Comparison of ENCODE assay signal across 29 mouse cellular contexts in the genomic region with DNA sequence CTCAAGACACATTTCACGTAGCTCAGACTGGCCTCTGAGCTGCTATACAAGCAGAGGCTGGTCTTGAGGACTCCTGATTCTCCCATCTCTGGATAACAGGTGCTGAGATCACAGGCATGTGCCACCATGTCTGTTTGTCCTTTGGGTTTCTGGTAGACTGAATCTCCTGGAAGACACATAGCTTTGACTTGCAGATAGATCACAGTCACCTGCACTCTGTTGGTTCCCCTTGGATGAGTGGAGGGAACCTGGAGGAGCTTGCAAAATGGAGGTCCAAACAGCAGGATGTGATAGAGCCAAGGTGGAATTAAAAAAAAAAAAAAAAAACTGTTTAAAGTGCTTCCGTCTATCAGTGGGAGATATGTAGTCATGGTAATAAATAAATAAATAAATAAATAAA. TPM values are rescaled to one million over a fixed set of nuclear protein-coding genes. Genes with fewer than 3 reads are reported as not detected.
A peak's percentile ranks its signal among the peaks of the same experiment; 100 is the strongest.
DNase-seq lines count a peak whose midpoint lies in the region; ATAC-seq and TF ChIP-seq lines count a peak whose summit lies in the region.
"Had no signal": no experiment of that assay in that cellular context is flagged by ENCODE, and none has a peak within 500 bp of the region (broad histone marks: within the 10 kb centered on the region; RNA-seq: fewer than 3 reads in every experiment).

No protein-coding gene starts in this region.

- H3K9ac ChIP-seq in midbrain, embryonic 11.5 days (ENCODE audit: low read length), result no peak overlapping the region
- H3K9ac ChIP-seq in midbrain, embryonic 14.5 days (replicated peaks; ENCODE audit: low read length), result no peak overlapping the region
- peak overlapping the region; percentile 67 for H3K9ac ChIP-seq in liver, embryonic 13.5 days
- no peak overlapping the region for H3K9ac ChIP-seq in hindbrain, postnatal 0 days (replicated peaks; ENCODE audit: low read length)
- H3K9ac ChIP-seq: embryonic facial prominence, embryonic 13.5 days; hindbrain, embryonic 14.5 days; midbrain, embryonic 12.5 days had no signal

- WGBS in midbrain, embryonic 11.5 days, result 81% methylated on average over 2 of the region's 2 CpGs
- 82% methylated on average over 2 of the region's 2 CpGs for WGBS in midbrain, embryonic 14.5 days
- WGBS in bone marrow, adult 2 months, result 62% methylated on average over 2 of the region's 2 CpGs
- 41% methylated on average over 2 of the region's 2 CpGs for WGBS in liver, embryonic 13.5 days (ENCODE audit: insufficient replicate concordance)
- WGBS in hindbrain, postnatal 0 days, result 85% methylated on average over 2 of the region's 2 CpGs
- 91% methylated on average over 2 of the region's 2 CpGs for WGBS in limb, embryonic 10.5 days

- peak; percentile 77 for DNase-seq in midbrain, embryonic 11.5 days (ENCODE audit: low spot score, missing footprints)
- DNase-seq in midbrain, embryonic 14.5 days, result no peak
- DNase-seq in liver, embryonic 13.5 days, result peak; percentile 41
- DNase-seq in hindbrain, postnatal 0 days (ENCODE audit: low spot score), result no peak
- DNase-seq in limb, embryonic 10.5 days (ENCODE audit: low spot score), result no peak
- DNase-seq in gastrocnemius, postnatal 36 days, result no peak
- DNase-seq: adrenal gland, postnatal 25 days; cerebellum, adult 11-12 months; cerebellum, postnatal 14 days; gastrocnemius, adult 2 months; heart, postnatal 4 days; kidney, adult 2 months; kidney, postnatal 10 days; lung, adult 18-20 months; lung, postnatal 10 days had no signal

- no peaks in the 10 kb centered on the region for H3K4me1 ChIP-seq in midbrain, embryonic 11.5 days (ENCODE audit: control insufficient read depth, insufficient read depth, low read length)
- peaks cover 7% of the 10 kb centered on the region; the same call in 1 of the 2 replicates for H3K4me1 ChIP-seq in midbrain, embryonic 14.5 days (ENCODE audit: control insufficient read depth, insufficient read depth, low read length)
- peaks cover 3% of the 10 kb centered on the region; the same call in 1 of the 2 replicates for H3K4me1 ChIP-seq in bone marrow, adult 2 months (ENCODE audit: control insufficient read depth, insufficient read depth, low read length)
- H3K4me1 ChIP-seq in liver, embryonic 13.5 days (replicated peaks), result peaks cover 69% of the 10 kb centered on the region
- peaks cover 7% of the 10 kb centered on the region for H3K4me1 ChIP-seq in hindbrain, postnatal 0 days (ENCODE audit: insufficient read depth, low read length)
- H3K4me1 ChIP-seq in limb, embryonic 10.5 days, result peaks cover 6% of the 10 kb centered on the region

- H3K9me3 ChIP-seq in midbrain, embryonic 11.5 days (ENCODE audit: control insufficient read depth, low read length), result no peaks in the 10 kb centered on the region
- no peaks in the 10 kb centered on the region for H3K9me3 ChIP-seq in midbrain, embryonic 14.5 days (ENCODE audit: control insufficient read depth, low read length)
- no peaks in the 10 kb centered on the region for H3K9me3 ChIP-seq in liver, embryonic 13.5 days (replicated peaks)
- no peaks in the 10 kb centered on the region for H3K9me3 ChIP-seq in hindbrain, postnatal 0 days (ENCODE audit: low read length)
- H3K9me3 ChIP-seq in limb, embryonic 10.5 days (replicated peaks), result no peaks in the 10 kb centered on the region
- H3K9me3 ChIP-seq: embryonic facial prominence, embryonic 13.5 days; midbrain, embryonic 12.5 days had no signal

- no peak overlapping the region for H3K4me3 ChIP-seq in midbrain, embryonic 11.5 days (ENCODE audit: low read depth, low read length)
- H3K4me3 ChIP-seq in midbrain, embryonic 14.5 days (replicated peaks; ENCODE audit: low read depth, low read length), result no peak overlapping the region
- H3K4me3 ChIP-seq in bone marrow, adult 2 months (replicated peaks; ENCODE audit: control insufficient read depth, low read depth, low read length), result no peak overlapping the region
- H3K4me3 ChIP-seq in liver, embryonic 13.5 days (replicated peaks), result peak overlapping the region; percentile 21
- no peak overlapping the region for H3K4me3 ChIP-seq in hindbrain, postnatal 0 days (ENCODE audit: low read length)
- H3K4me3 ChIP-seq in limb, embryonic 10.5 days, result no peak overlapping the region
- H3K4me3 ChIP-seq: embryonic facial prominence, embryonic 13.5 days; gastrocnemius, adult 2 months; midbrain, embryonic 12.5 days had no signal

- TF ChIP-seq POLR2A in bone marrow, adult 2 months (IDR thresholded peaks at IDR 0.05; ENCODE audit: borderline replicate concordance, control insufficient read depth, low read depth, low read length), result no peak

- H3K4me2 ChIP-seq in midbrain, embryonic 11.5 days, result no peak overlapping the region
- no peak overlapping the region for H3K4me2 ChIP-seq in midbrain, embryonic 14.5 days (ENCODE audit: low read length)
- peak overlapping the region; percentile 56 for H3K4me2 ChIP-seq in liver, embryonic 13.5 days
- no peak overlapping the region for H3K4me2 ChIP-seq in hindbrain, postnatal 0 days (ENCODE audit: low read depth, low read length)
- H3K4me2 ChIP-seq: embryonic facial prominence, embryonic 13.5 days; hindbrain, embryonic 14.5 days; midbrain, embryonic 12.5 days had no signal

- no peak overlapping the region for H3K27ac ChIP-seq in midbrain, embryonic 11.5 days (ENCODE audit: low read depth, low read length)
- H3K27ac ChIP-seq in midbrain, embryonic 14.5 days (replicated peaks; ENCODE audit: low read depth, low read length), result no peak overlapping the region
- H3K27ac ChIP-seq in bone marrow, adult 2 months (ENCODE audit: control insufficient read depth, insufficient read depth, low read depth, low read length, poor library complexity), result peak overlapping the region; percentile 42
- H3K27ac ChIP-seq in liver, embryonic 13.5 days, result peak overlapping the region; percentile 100
- no peak overlapping the region for H3K27ac ChIP-seq in hindbrain, postnatal 0 days
- no peak overlapping the region for H3K27ac ChIP-seq in limb, embryonic 10.5 days
- H3K27ac ChIP-seq: embryonic facial prominence, embryonic 13.5 days; gastrocnemius, adult 2 months; hindbrain, embryonic 14.5 days; midbrain, embryonic 12.5 days had no signal

- 0 out of 2 replicates have a peak, but pooled peaks cover 2% of the 10 kb centered on the region for H3K27me3 ChIP-seq in midbrain, embryonic 11.5 days (ENCODE audit: control insufficient read depth, insufficient read depth, low read length)
- no peaks in the 10 kb centered on the region for H3K27me3 ChIP-seq in midbrain, embryonic 14.5 days (ENCODE audit: control insufficient read depth, insufficient read depth, low read length)
- peaks cover 44% of the 10 kb centered on the region for H3K27me3 ChIP-seq in liver, embryonic 13.5 days
- no peaks in the 10 kb centered on the region for H3K27me3 ChIP-seq in hindbrain, postnatal 0 days (ENCODE audit: insufficient read depth, low read length)
- peaks cover 44% of the 10 kb centered on the region for H3K27me3 ChIP-seq in limb, embryonic 10.5 days (ENCODE audit: low read depth, poor library complexity, severe bottlenecking)

- TF ChIP-seq CTCF in bone marrow, adult 2 months (IDR thresholded peaks at IDR 0.05; ENCODE audit: control insufficient read depth, insufficient read depth, low read length), result no peak
- TF ChIP-seq CTCF in hindbrain, postnatal 0 days (IDR thresholded peaks at IDR 0.05; ENCODE audit: low read depth), result no peak

- no peaks in the 10 kb centered on the region for H3K36me3 ChIP-seq in midbrain, embryonic 11.5 days (ENCODE audit: control insufficient read depth, insufficient read depth, low read length)
- H3K36me3 ChIP-seq in midbrain, embryonic 14.5 days (ENCODE audit: control insufficient read depth, insufficient read depth, low read length), result no peaks in the 10 kb centered on the region
- peaks cover 26% of the 10 kb centered on the region for H3K36me3 ChIP-seq in liver, embryonic 13.5 days
- H3K36me3 ChIP-seq in hindbrain, postnatal 0 days (ENCODE audit: insufficient read depth, low read length), result no peaks in the 10 kb centered on the region
- no peaks in the 10 kb centered on the region for H3K36me3 ChIP-seq in limb, embryonic 10.5 days
- H3K36me3 ChIP-seq: embryonic facial prominence, embryonic 13.5 days; midbrain, embryonic 12.5 days had no signal

- intact Hi-C loops in gastrocnemius, postnatal 36 days (cut with DNase I), result no loop called here

- no peak for ATAC-seq in midbrain, embryonic 11.5 days (ENCODE audit: low FRiP score)
- ATAC-seq in midbrain, embryonic 14.5 days (ENCODE audit: low FRiP score, low TSS enrichment), result no peak
- ATAC-seq in liver, embryonic 13.5 days (ENCODE audit: low read depth), result no peak
- no peak for ATAC-seq in hindbrain, postnatal 0 days
- ATAC-seq: forebrain, embryonic 14.5 days had no signal

RNA-seq across cellular contexts. Expression of a gene that starts 0.5 kb away (rescaled TPM):
- polyA plus RNA-seq in midbrain, embryonic 11.5 days (2014; fragmentation: Nextera tagmentation; extraction: Ambion mirVana), result 7.7 and 8.1 TPM in 2 replicates
- 0.78 and 1.1 TPM in 2 replicates for polyA plus RNA-seq in midbrain, embryonic 14.5 days (2014; fragmentation: Nextera tagmentation; extraction: Ambion mirVana)
- polyA plus RNA-seq in bone marrow, adult 2 months (2011; ENCODE audit: insufficient read depth, insufficient read length, low replicate concordance, missing spikeins), result 108 and 159 TPM in 2 replicates
- polyA plus RNA-seq in liver, embryonic 13.5 days (2015; fragmentation: Nextera tagmentation; extraction: Ambion mirVana), result 286 and 323 TPM in 2 replicates
- total RNA-seq in hindbrain, postnatal 0 days (2014; rRNA removed), result 0.11 TPM in 1 of 2 replicates, not detected in the other
- 0.19 and 0.23 TPM in 2 replicates for polyA plus RNA-seq in hindbrain, postnatal 0 days (2015; fragmentation: Nextera tagmentation; extraction: Ambion mirVana)
- 5.1 and 5.8 TPM in 2 replicates for polyA plus RNA-seq in limb, embryonic 10.5 days (2016; fragmentation: Nextera tagmentation; extraction: Ambion mirVana)
- not detected for total RNA-seq in gastrocnemius, postnatal 36 days (2021)
- total RNA-seq: gastrocnemius, adult 2 months had no signal
- polyA plus RNA-seq: C2C12; testis, adult 2 months had no signal

RNA-seq across cellular contexts. Expression of a gene that starts 1.8 kb away (rescaled TPM):
- polyA plus RNA-seq in midbrain, embryonic 11.5 days (2014; fragmentation: Nextera tagmentation; extraction: Ambion mirVana), result 0.48 and 0.51 TPM in 2 replicates
- 0.33 and 0.58 TPM in 2 replicates for polyA plus RNA-seq in midbrain, embryonic 14.5 days (2014; fragmentation: Nextera tagmentation; extraction: Ambion mirVana)
- polyA plus RNA-seq in bone marrow, adult 2 months (2011; ENCODE audit: insufficient read depth, insufficient read length, low replicate concordance, missing spikeins), result 1.6 TPM in 1 of 2 replicates, not detected in the other
- polyA plus RNA-seq in liver, embryonic 13.5 days (2015; fragmentation: Nextera tagmentation; extraction: Ambion mirVana), result 0.22 and 0.34 TPM in 2 replicates
- total RNA-seq in hindbrain, postnatal 0 days (2014; rRNA removed), result 0.47 TPM in 1 of 2 replicates, not detected in the other
- 0.40 and 0.66 TPM in 2 replicates for polyA plus RNA-seq in hindbrain, postnatal 0 days (2015; fragmentation: Nextera tagmentation; extraction: Ambion mirVana)
- 0.18 and 0.30 TPM in 2 replicates for polyA plus RNA-seq in limb, embryonic 10.5 days (2016; fragmentation: Nextera tagmentation; extraction: Ambion mirVana)
- total RNA-seq in gastrocnemius, postnatal 36 days (2021), result not detected
- total RNA-seq: adrenal gland, postnatal 25 days; gastrocnemius, adult 2 months; heart, postnatal 4 days; layer of hippocampus, postnatal 10 days; monocyte, adult 5-6 weeks; neutrophil, adult 5-6 weeks had no signal
- polyA plus RNA-seq: gonadal fat pad, adult 2 months; heart, embryonic 14.5 days; testis, adult 2 months had no signal

RNA-seq across cellular contexts. Expression of a gene that starts 21.1 kb away (rescaled TPM):
- polyA plus RNA-seq in midbrain, embryonic 11.5 days (2014; fragmentation: Nextera tagmentation; extraction: Ambion mirVana), result not detected in 2 replicates
- polyA plus RNA-seq in midbrain, embryonic 14.5 days (2014; fragmentation: Nextera tagmentation; extraction: Ambion mirVana), result not detected in 2 replicates
- polyA plus RNA-seq in bone marrow, adult 2 months (2011; ENCODE audit: insufficient read depth, insufficient read length, low replicate concordance, missing spikeins), result not detected in 2 replicates
- 0.17 TPM in 1 of 2 replicates, not detected in the other for polyA plus RNA-seq in liver, embryonic 13.5 days (2015; fragmentation: Nextera tagmentation; extraction: Ambion mirVana)
- not detected in 2 replicates for total RNA-seq in hindbrain, postnatal 0 days (2014; rRNA removed)
- 0.13 TPM in 1 of 2 replicates, not detected in the other for polyA plus RNA-seq in hindbrain, postnatal 0 days (2015; fragmentation: Nextera tagmentation; extraction: Ambion mirVana)
- not detected in 2 replicates for polyA plus RNA-seq in limb, embryonic 10.5 days (2016; fragmentation: Nextera tagmentation; extraction: Ambion mirVana)
- not detected for total RNA-seq in gastrocnemius, postnatal 36 days (2021)
- total RNA-seq: gastrocnemius, adult 2 months; heart, postnatal 4 days; layer of hippocampus, postnatal 10 days; monocyte, adult 5-6 weeks; neutrophil, adult 5-6 weeks had no signal
- polyA plus RNA-seq: C2C12; embryonic facial prominence, embryonic 13.5 days; forebrain, embryonic 14.5 days; gonadal fat pad, adult 2 months; heart, embryonic 14.5 days; hindbrain, embryonic 14.5 days; limb, embryonic 11.5 days; midbrain, embryonic 12.5 days; testis, adult 2 months had no signal

RNA-seq across cellular contexts. Expression of a gene that starts 29.1 kb away (rescaled TPM):
- not detected in 2 replicates for polyA plus RNA-seq in midbrain, embryonic 11.5 days (2014; fragmentation: Nextera tagmentation; extraction: Ambion mirVana)
- not detected in 2 replicates for polyA plus RNA-seq in midbrain, embryonic 14.5 days (2014; fragmentation: Nextera tagmentation; extraction: Ambion mirVana)
- polyA plus RNA-seq in bone marrow, adult 2 months (2011; ENCODE audit: insufficient read depth, insufficient read length, low replicate concordance, missing spikeins), result not detected in 2 replicates
- 0.09 TPM in 1 of 2 replicates, not detected in the other for polyA plus RNA-seq in liver, embryonic 13.5 days (2015; fragmentation: Nextera tagmentation; extraction: Ambion mirVana)
- not detected in 2 replicates for total RNA-seq in hindbrain, postnatal 0 days (2014; rRNA removed)
- not detected in 2 replicates for polyA plus RNA-seq in hindbrain, postnatal 0 days (2015; fragmentation: Nextera tagmentation; extraction: Ambion mirVana)
- not detected in 2 replicates for polyA plus RNA-seq in limb, embryonic 10.5 days (2016; fragmentation: Nextera tagmentation; extraction: Ambion mirVana)
- not detected for total RNA-seq in gastrocnemius, postnatal 36 days (2021)
- total RNA-seq: adrenal gland, postnatal 25 days; gastrocnemius, adult 2 months; heart, postnatal 4 days; layer of hippocampus, postnatal 10 days; monocyte, adult 5-6 weeks; neutrophil, adult 5-6 weeks had no signal
- polyA plus RNA-seq: C2C12; embryonic facial prominence, embryonic 13.5 days; forebrain, embryonic 14.5 days; frontal cortex, adult 2 months; heart, embryonic 14.5 days; hindbrain, embryonic 14.5 days; kidney, adult 2 months; limb, embryonic 11.5 days; midbrain, embryonic 12.5 days; testis, adult 2 months had no signal

RNA-seq across cellular contexts. Expression of a gene that starts 31.9 kb away (rescaled TPM):
- 32.4 and 35.0 TPM in 2 replicates for polyA plus RNA-seq in midbrain, embryonic 11.5 days (2014; fragmentation: Nextera tagmentation; extraction: Ambion mirVana)
- polyA plus RNA-seq in midbrain, embryonic 14.5 days (2014; fragmentation: Nextera tagmentation; extraction: Ambion mirVana), result 31.0 and 36.5 TPM in 2 replicates
- 20.9 and 39.6 TPM in 2 replicates for polyA plus RNA-seq in bone marrow, adult 2 months (2011; ENCODE audit: insufficient read depth, insufficient read length, low replicate concordance, missing spikeins)
- polyA plus RNA-seq in liver, embryonic 13.5 days (2015; fragmentation: Nextera tagmentation; extraction: Ambion mirVana), result 12.1 and 12.4 TPM in 2 replicates
- 21.6 and 27.9 TPM in 2 replicates for total RNA-seq in hindbrain, postnatal 0 days (2014; rRNA removed)
- 46.7 and 50.6 TPM in 2 replicates for polyA plus RNA-seq in hindbrain, postnatal 0 days (2015; fragmentation: Nextera tagmentation; extraction: Ambion mirVana)
- 36.7 and 48.1 TPM in 2 replicates for polyA plus RNA-seq in limb, embryonic 10.5 days (2016; fragmentation: Nextera tagmentation; extraction: Ambion mirVana)
- 10 to 100 TPM; 17.1 to 18.8 TPM for total RNA-seq in gastrocnemius, postnatal 36 days (2021)

Comparison
In these comparisons a context has a peak if more than half of its experiments do, and no peak if none do; other contexts are left out.
1. DNase-seq: peak in midbrain, embryonic 11.5 days (single experiment) and liver, embryonic 13.5 days (single experiment); none in midbrain, embryonic 14.5 days (single experiment), hindbrain, postnatal 0 days (single experiment), limb, embryonic 10.5 days (single experiment) and gastrocnemius, postnatal 36 days (0 of 2).
2. H3K27ac ChIP-seq: peak in bone marrow, adult 2 months (single experiment) and liver, embryonic 13.5 days (single experiment); none in midbrain, embryonic 11.5 days (single experiment), midbrain, embryonic 14.5 days (single experiment), hindbrain, postnatal 0 days (single experiment) and limb, embryonic 10.5 days (single experiment).
3. RNA of a gene that starts 0.5 kb away (polyA plus RNA-seq): 286 to 323 TPM in liver, embryonic 13.5 days and 108 to 159 TPM in bone marrow, adult 2 months; 7.7 to 8.1 TPM in midbrain, embryonic 11.5 days, 5.1 to 5.8 TPM in limb, embryonic 10.5 days, 0.78 to 1.1 TPM in midbrain, embryonic 14.5 days and 0.19 to 0.23 TPM in hindbrain, postnatal 0 days; every median in the first group is over 10 times any median in the second.